Mouse (Mus musculus): Measurements from ENCODE around the gene Plod1. TPM values are rescaled to one million over a fixed set of nuclear protein-coding genes. Genes with fewer than 3 reads are reported as not detected.

Gene Plod1
- total RNA-seq (2021), result 10 to 100 TPM; 42.0 to 42.1 TPM
- long read RNA-seq, experiment 1, transcript Plod1-201 (19 exons, 3,243 nt), result major isoform, 18 of 36 reads
- long read RNA-seq, experiment 1, partial matches to known transcripts, result 16 of 36 reads
- long read RNA-seq, experiment 1, other reads (novel, unspliced or antisense), result 1 of 36 reads
- long read RNA-seq, experiment 2, transcript Plod1-201 (19 exons, 3,243 nt), result major isoform, 24 of 33 reads
- long read RNA-seq, experiment 2, partial matches to known transcripts, result 9 of 33 reads
- long read RNA-seq, experiment 2, other reads (novel, unspliced or antisense), result 0 of 33 reads

GRCm38 (mm10) chr4:147936331-147936954, at the start of gene Plod1:
Gene Plod1 (minus strand): TSS chr4:147936767.
- DNase-seq, result peak; percentile 92

GRCm38 (mm10) chr4:147985205-147986132, 48.9 kb upstream of the Plod1 start, which contains the start of gene Nppb:
Gene Nppb (plus strand): TSS chr4:147985788.
- DNase-seq, result peak; percentile 73

- DNase-seq, result no peak
Measured at GRCm38 (mm10) chr4:147979441-147979860, 42.9 kb upstream of the Plod1 start.

- no peak for DNase-seq
Measured at GRCm38 (mm10) chr4:147978391-147978790, 41.8 kb upstream of the Plod1 start.

- DNase-seq, result no peak
Measured at GRCm38 (mm10) chr4:147977726-147978125, 41.2 kb upstream of the Plod1 start.

GRCm38 (mm10) chr4:147976237-147976636, 39.7 kb upstream of the Plod1 start:
- DNase-seq, result no peak

- DNase-seq, result no peak
Measured at GRCm38 (mm10) chr4:147969337-147969736, 32.8 kb upstream of the Plod1 start.

GRCm38 (mm10) chr4:147968816-147969215, 32.2 kb upstream of the Plod1 start:
- no peak for DNase-seq

- no peak for DNase-seq
Measured at GRCm38 (mm10) chr4:147965712-147966111, 29.1 kb upstream of the Plod1 start.

GRCm38 (mm10) chr4:147963623-147964022, 27.1 kb upstream of the Plod1 start:
- no peak for DNase-seq

- no peak for DNase-seq
Measured at GRCm38 (mm10) chr4:147962781-147963180, 26.2 kb upstream of the Plod1 start.

GRCm38 (mm10) chr4:147959881-147960831, 23.6 kb upstream of the Plod1 start:
- DNase-seq, result peak; percentile 83

GRCm38 (mm10) chr4:147957141-147957540, 20.6 kb upstream of the Plod1 start:
- DNase-seq, result peak; percentile 53

- no peak for DNase-seq
Measured at GRCm38 (mm10) chr4:147953590-147953989, 17.0 kb upstream of the Plod1 start.

GRCm38 (mm10) chr4:147947511-147947910, 10.9 kb upstream of the Plod1 start:
- DNase-seq, result no peak

- DNase-seq, result no peak
Measured at GRCm38 (mm10) chr4:147943005-147943404, 6.4 kb upstream of the Plod1 start.

GRCm38 (mm10) chr4:147941045-147942020, 4.8 kb upstream of the Plod1 start:
- DNase-seq, result peak; percentile 41

GRCm38 (mm10) chr4:147940576-147941044, 4.0 kb upstream of the Plod1 start, which contains the start of gene 2510039O18Rik:
Gene 2510039O18Rik (plus strand): TSS chr4:147940895.
- DNase-seq, result peak; percentile 91

GRCm38 (mm10) chr4:147940111-147940510, 3.5 kb upstream of the Plod1 start:
- DNase-seq, result no peak

Data from adrenal gland, postnatal 10 days (tissue).